Mouse (Mus musculus): ENCODE data around the gene Jag2. TPM values are rescaled to one million over a fixed set of nuclear protein-coding genes. Genes with fewer than 3 reads are reported as not detected.

The Jag2 gene
- 51.9 and 56.8 TPM in 2 replicates for polyA plus RNA-seq (2012; rRNA removed)

DNA sequence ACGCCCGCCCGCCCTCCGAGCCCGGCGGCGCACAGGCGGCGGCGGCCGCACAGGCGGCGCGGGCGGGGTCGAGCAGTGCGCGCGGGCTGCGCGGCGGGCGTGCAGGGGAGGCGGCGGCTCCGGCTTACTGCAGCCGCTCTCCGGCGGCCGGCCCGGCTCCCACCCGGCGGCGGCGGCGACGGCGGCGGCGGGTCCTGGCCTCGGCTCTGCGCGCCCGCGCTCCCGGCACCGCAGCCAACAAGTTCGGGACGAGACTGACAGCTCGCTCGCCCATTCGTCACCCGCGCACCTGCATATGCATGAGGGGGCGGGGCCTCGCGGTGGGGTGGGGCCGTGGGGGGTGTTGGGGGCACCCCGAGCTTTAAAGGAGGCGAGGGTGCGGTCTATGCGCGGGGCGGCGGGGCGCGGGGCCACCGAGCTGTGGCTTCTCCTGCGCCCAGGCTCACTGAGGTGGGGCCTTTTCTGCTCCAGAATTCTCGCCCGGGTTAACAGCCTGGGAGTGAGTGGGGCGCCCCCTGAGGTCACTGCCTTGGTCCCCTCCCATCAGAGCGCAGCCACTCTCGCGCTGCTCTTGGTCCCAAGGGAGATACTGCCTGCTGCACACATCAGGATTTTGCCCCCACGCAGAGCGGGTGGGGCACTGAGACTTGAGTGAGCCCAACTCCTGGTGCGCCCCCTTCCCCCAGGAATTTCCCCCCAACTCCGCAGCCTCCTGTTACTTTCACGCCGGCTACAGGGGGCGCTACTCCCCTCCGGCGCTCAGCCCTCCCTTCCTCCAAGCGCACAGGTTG lies at the start of gene Jag2:
Jag2 (minus strand) TSS at position 215 of the 791 bp plus-strand sequence.

DNA sequence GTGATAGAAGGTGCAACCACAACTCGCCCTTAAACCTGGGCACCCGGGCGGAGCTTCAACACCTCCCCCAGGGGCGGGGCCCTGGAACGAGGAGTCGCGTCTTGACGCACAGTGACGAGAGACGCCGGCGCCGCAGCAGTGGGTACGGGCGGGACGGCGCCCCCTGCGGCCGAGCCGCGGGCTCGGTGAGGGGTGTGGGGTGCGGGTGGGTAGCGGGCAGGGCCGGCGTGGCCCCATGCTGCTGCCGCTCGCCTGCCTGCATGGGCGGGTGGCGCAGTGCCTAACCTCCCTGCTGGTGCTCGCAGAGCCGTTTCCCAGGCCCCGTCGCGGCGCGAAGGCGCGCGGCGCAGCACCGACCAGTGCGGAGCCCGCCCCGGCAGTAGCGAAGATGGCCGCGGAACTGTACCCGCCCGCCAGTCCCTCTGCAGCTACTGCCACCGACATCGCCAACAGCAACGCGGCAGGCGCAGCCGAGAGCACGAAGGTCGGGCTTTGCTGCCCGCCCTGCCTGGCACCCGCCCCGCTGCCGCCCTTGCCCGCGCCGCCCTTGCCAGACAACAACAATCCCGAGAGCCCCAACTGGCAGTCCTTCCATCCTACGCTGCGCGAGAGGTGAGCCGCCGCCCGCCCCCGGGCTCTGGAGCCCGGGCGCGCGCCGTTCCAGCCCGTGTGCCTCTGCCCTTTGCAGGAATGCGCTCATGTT lies 46.9 kb upstream of the Jag2 start, which contains the start of gene Btbd6:
Btbd6 (plus strand) TSS at position 112 of the 703 bp plus-strand sequence.

GRCm38 (mm10) chr12:112941776-112942713 lies 12.5 kb upstream of the Jag2 start, which contains the start of gene Nudt14:
Gene Nudt14 (minus strand): TSS chr12:112942124.

GRCm38 (mm10) chr12:112868178-112869087 lies 61.1 kb downstream of the Jag2 start, which contains the start of gene Gpr132:
Gene Gpr132 (minus strand): TSS chr12:112868228.

Other genes with a start within 250 kb of the Jag2 start
- gene Cep170b, start 209.3 kb downstream of the Jag2 start, polyA plus RNA-seq (2012; rRNA removed), result 82.4 and 97.6 TPM in 2 replicates
- 41.6 and 50.1 TPM in 2 replicates for gene Pld4, start 169.1 kb downstream of the Jag2 start, polyA plus RNA-seq (2012; rRNA removed)
- 17.4 and 19.1 TPM in 2 replicates for gene Ahnak2, start 127.1 kb downstream of the Jag2 start, polyA plus RNA-seq (2012; rRNA removed)
- 14.1 and 19.2 TPM in 2 replicates for gene Clba1, start 120.8 kb downstream of the Jag2 start, polyA plus RNA-seq (2012; rRNA removed)
- 33.5 and 36.9 TPM in 2 replicates for gene Cdca4, start 100.4 kb downstream of the Jag2 start, polyA plus RNA-seq (2012; rRNA removed)
- 3.0 TPM in 2 replicates for gene Gpr132, start 61.5 kb downstream of the Jag2 start, polyA plus RNA-seq (2012; rRNA removed)
- gene Nudt14, start 12.3 kb upstream of the Jag2 start, polyA plus RNA-seq (2012; rRNA removed), result 59.3 and 65.9 TPM in 2 replicates
- gene Btbd6, start 46.7 kb upstream of the Jag2 start, polyA plus RNA-seq (2012; rRNA removed), result 154 and 177 TPM in 2 replicates
- 187 and 302 TPM in 2 replicates for gene Brf1, start 70.9 kb upstream of the Jag2 start, polyA plus RNA-seq (2012; rRNA removed)
- gene Pacs2, start 84.7 kb upstream of the Jag2 start, polyA plus RNA-seq (2012; rRNA removed), result 62.7 and 66.0 TPM in 2 replicates
- gene Tex22, start 144.7 kb upstream of the Jag2 start, polyA plus RNA-seq (2012; rRNA removed), result 0.55 TPM in 1 of 2 replicates, not detected in the other
- 179 and 223 TPM in 2 replicates for gene Mta1, start 168.5 kb upstream of the Jag2 start, polyA plus RNA-seq (2012; rRNA removed)
- gene Crip2, start 210.5 kb upstream of the Jag2 start, polyA plus RNA-seq (2012; rRNA removed), result 434 and 442 TPM in 2 replicates
- gene Crip1, start 216.5 kb upstream of the Jag2 start, polyA plus RNA-seq (2012; rRNA removed), result 603 and 886 TPM in 2 replicates
- 13.4 and 19.0 TPM in 2 replicates for gene Tedc1, start 226.6 kb upstream of the Jag2 start, polyA plus RNA-seq (2012; rRNA removed)

Data from ovary, adult 2 months (tissue).